Mouse (Mus musculus) spleen, adult 12 weeks (tissue): ENCODE data around the gene Ferd3l.

Experiments
- DNase-seq: peaks from one replicate; pipeline ENCODE4 v3.0.0; 2022; ENCODE audit warnings: low spot score

Ferd3l gene

GRCm38 (mm10) chr12:33965661-33966360 is 37.6 kb downstream of the Ferd3l start:
- no peak for DNase-seq

GRCm38 (mm10) chr12:33966490-33967415 is 38.5 kb downstream of the Ferd3l start:
- no peak for DNase-seq

GRCm38 (mm10) chr12:33967514-33967913 is 39.3 kb downstream of the Ferd3l start:
- DNase-seq: no peak

- no peak for DNase-seq
Observed at GRCm38 (mm10) chr12:33968041-33968897, 40.0 kb downstream of the Ferd3l start.

GRCm38 (mm10) chr12:33968898-33969178 is 40.6 kb downstream of the Ferd3l start:
- no peak for DNase-seq
